Mouse (Mus musculus) limb, embryonic 13.5 days (tissue): ENCODE measurements around the gene Tpk1. TPM values are rescaled to one million over a fixed set of nuclear protein-coding genes. Genes with fewer than 3 reads are reported as not detected.

Experiments used
- ATAC-seq: fragments of 200-750 bp; cut with Nextera tagmentation; 2 replicates; pipeline ENCODE4 v1.8.0; 2017; ENCODE audit warnings: low read depth, moderate number of reproducible peaks, moderate TSS enrichment; ENCODE audit not compliant: low FRiP score
- H3K27ac ChIP-seq: fragments of 300-500 bp; sonication (generic); 2 replicates; pipeline ENCODE4 v1.5.1; 2015; ENCODE audit warnings: inconsistent platforms, mild to moderate bottlenecking, moderate library complexity
- H3K27me3 ChIP-seq: fragments of 300-500 bp; sonication (generic); 2 replicates; pipeline ENCODE4 v1.6.1; 2015; ENCODE audit warnings: mild to moderate bottlenecking, inconsistent platforms
- H3K36me3 ChIP-seq: fragments of 300-500 bp; sonication (generic); 2 replicates; pipeline ENCODE4 v1.6.1; 2015; ENCODE audit warnings: inconsistent platforms, mild to moderate bottlenecking, moderate library complexity
- H3K4me1 ChIP-seq: fragments of 300-500 bp; sonication (generic); 2 replicates; pipeline ENCODE4 v1.6.1; 2015; ENCODE audit warnings: inconsistent platforms
- H3K4me2 ChIP-seq: fragments of 300-500 bp; sonication (generic); replicated peaks from 2 replicates; pipeline ENCODE4 v1.6.1; 2015; ENCODE audit warnings: inconsistent platforms, mild to moderate bottlenecking, moderate library complexity
- H3K4me3 ChIP-seq: fragments of 300-500 bp; sonication (generic); 2 replicates; pipeline ENCODE4 v1.5.1; 2015; ENCODE audit warnings: moderate library complexity, mild to moderate bottlenecking, inconsistent platforms
- H3K9ac ChIP-seq: fragments of 300-500 bp; sonication (generic); 2 replicates; pipeline ENCODE4 v1.6.1; 2015; ENCODE audit warnings: mild to moderate bottlenecking, inconsistent platforms
- H3K9me3 ChIP-seq: fragments of 300-500 bp; sonication (generic); 2 replicates; pipeline ENCODE4 v1.6.1; 2016; ENCODE audit warnings: inconsistent platforms
- WGBS: fragments of 180-500 bp; shearing (Covaris S2); methylation state at CpG from one replicate; pipeline ENCODE4 v1.1.7; 2015; 5-methylcytosine and 5-hydroxymethylcytosine counted together
- polyA plus RNA-seq: library from polyadenylated mRNA; unstranded; fragments of >200 nt; fragmentation: Nextera tagmentation; extraction: Ambion mirVana; gene quantifications from 2 replicates; pipeline ENCODE4 v1.2.1, GENCODE M21; 2015

Tpk1 gene
- polyA plus RNA-seq, 1 experiment from 2014 or later, result 9.0 TPM

DNA sequence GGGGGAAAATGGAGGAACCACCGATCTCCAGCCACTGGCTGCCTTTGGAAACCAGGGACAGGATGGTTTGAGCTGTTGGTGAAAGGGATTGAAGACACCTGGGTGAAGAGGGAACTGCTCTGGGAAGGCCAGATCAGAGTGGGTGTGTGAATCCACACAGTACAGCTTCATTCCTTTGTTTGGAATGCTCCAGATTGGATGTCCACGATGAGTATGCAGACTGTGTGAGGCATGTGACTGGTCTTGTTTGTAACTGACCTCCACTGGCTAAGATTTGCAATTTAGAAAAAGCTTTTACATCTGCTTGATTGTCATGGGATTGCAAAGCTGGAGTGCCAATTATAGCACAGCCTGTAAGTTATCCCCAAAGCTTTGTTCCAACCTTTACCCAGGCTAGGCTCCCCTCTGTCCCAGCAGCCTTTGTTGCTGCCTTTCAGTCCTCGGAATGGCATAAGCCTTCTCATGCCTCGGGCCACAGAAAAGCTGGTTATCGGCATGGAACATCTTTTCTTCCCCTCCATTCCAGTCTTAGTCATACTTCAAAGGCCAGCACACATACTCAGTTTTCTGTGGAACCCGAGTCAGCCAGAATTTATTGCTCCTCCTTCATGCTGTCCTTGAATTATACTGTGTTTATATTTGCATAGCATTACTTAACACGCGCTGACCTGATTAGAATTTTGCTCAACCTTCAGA lies 353.0 kb downstream of the Tpk1 start:
- Histone ChIP-seq H3K9ac (no peak overlapping the region), H3K27ac (no peak overlapping the region), H3K4me1 (peaks cover 4% of the 10 kb centered on the region; the same call in 1 of the 2 replicates), H3K9me3 (no peaks in the 10 kb centered on the region), H3K4me2 (no peak overlapping the region), H3K4me3 (no peak overlapping the region), H3K27me3 (no peaks in the 10 kb centered on the region), H3K36me3 (no peaks in the 10 kb centered on the region)
- 71% methylated on average over 8 of the region's 8 CpGs for WGBS
- ATAC-seq, result peak; percentile 57; the same call in 1 of the 2 replicates

DNA sequence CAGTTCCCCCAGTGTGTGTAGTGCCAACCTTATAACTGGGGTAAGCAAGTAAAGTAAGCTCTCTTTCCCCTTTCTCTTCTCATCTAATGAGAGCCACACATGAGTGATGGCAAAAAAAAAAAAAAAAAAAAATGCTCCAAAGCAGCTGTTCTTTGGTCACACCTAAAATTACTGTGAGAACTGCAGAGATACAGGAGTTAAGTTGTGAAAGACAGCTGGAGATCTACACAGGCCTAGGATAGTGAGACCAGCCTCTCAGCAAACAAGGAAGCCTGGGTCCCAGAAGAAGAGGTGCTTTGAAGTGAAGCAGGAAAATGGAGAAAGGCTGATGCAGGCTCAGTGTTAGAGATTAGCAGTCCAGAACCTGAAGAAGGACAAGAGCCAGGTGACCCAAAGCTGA lies 353.5 kb downstream of the Tpk1 start:
- Histone ChIP-seq H3K27ac (no peak overlapping the region), H3K4me1 (peaks cover 4% of the 10 kb centered on the region; the same call in 1 of the 2 replicates)
- peak; percentile 73; the same call in 1 of the 2 replicates for ATAC-seq

DNA sequence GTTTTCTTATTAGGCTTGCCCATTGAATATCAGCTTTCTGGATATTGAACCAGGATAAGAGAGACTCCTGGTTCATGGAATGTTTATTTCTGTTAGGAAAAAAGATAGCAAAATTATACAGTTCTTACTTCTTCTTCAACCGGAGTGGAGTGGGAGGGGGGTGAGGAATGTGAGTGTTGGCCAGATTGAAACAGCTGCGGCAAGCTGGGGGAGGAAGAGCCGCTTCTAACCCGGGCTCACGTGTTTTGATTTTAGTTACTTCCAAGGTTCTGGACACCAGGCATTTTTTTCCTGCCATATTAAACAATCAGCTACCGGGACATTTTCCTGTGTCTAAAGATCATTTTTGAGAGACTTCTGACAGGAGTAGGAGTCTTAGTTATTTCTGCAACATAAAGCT lies 356.0 kb downstream of the Tpk1 start:
- no peaks in the 10 kb centered on the region for H3K36me3 ChIP-seq
- no peaks in the 10 kb centered on the region for H3K27me3 ChIP-seq
- H3K4me2 ChIP-seq, result no peak overlapping the region
- WGBS, result 57% methylated on average over 6 of the region's 6 CpGs
- no peaks in the 10 kb centered on the region for H3K9me3 ChIP-seq
- no peak overlapping the region for H3K27ac ChIP-seq
- no peak for ATAC-seq
- H3K4me1 ChIP-seq, result peaks cover 4% of the 10 kb centered on the region; the same call in 1 of the 2 replicates
- H3K9ac ChIP-seq, result no peak overlapping the region
- no peak overlapping the region for H3K4me3 ChIP-seq

More for the DNA sequence above, 353.5 kb downstream of the Tpk1 start:
- no peaks in the 10 kb centered on the region for H3K27me3 ChIP-seq
- no peaks in the 10 kb centered on the region for H3K9me3 ChIP-seq
- H3K36me3 ChIP-seq, result no peaks in the 10 kb centered on the region
- H3K9ac ChIP-seq, result no peak overlapping the region
- no peak overlapping the region for H3K4me2 ChIP-seq
- H3K4me3 ChIP-seq, result no peak overlapping the region

DNA sequence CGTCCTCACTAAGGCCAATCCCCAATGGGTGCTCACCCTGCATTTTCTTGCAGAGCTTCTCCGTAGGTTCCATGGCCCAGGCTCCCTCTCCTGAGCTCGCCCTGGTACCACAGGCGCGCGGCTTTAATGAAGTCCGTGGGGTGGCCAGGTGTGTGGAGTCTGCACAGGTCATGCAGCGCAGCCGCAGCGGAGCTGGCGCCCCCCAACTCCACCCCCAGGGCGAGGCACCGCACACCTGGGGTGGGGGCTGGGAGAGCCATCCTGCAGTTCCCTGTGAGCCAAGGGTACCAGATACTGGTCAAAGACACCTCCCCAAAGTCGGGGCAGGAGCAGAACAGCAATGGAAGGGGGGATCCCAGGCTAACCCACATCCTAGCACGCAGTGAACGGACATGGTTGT lies 356.6 kb downstream of the Tpk1 start, which contains the start of gene Nobox:
Gene Nobox (minus strand): TSS at position 101 of the 400 bp plus-strand sequence.
- 65% methylated on average over 16 of the region's 16 CpGs for WGBS
- Histone ChIP-seq H3K4me1 (peaks cover 4% of the 10 kb centered on the region; the same call in 1 of the 2 replicates), H3K27ac (no peak within 1 kb of the TSS), H3K4me3 (no peak within 1 kb of the TSS), H3K27me3 (no peaks in the 10 kb centered on the region), H3K9me3 (no peaks in the 10 kb centered on the region), H3K9ac (no peak within 1 kb of the TSS), H3K36me3 (no peaks in the 10 kb centered on the region), H3K4me2 (no peak within 1 kb of the TSS)
- ATAC-seq, result no peak

DNA sequence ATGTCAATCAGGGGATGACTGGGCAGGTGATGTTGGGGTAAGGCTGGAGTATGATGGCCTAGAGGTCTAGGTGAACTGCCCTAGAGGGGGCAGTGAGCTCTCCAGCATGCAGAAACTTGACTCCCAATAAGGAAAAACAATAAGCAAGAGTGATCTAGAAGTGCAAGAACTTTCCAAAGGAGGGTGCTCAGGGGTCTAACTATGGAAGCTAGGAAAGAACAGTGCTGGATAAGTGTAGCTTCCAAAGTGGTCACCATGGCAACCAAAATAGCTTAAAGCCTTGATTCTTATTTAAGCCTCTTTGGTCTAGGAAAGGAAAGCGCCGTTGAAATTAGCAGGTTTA lies 368.6 kb downstream of the Tpk1 start:
- Histone ChIP-seq H3K9ac (no peak overlapping the region), H3K27me3 (no peaks in the 10 kb centered on the region), H3K4me1 (no peaks in the 10 kb centered on the region; the same call in 1 of the 2 replicates), H3K4me3 (no peak overlapping the region), H3K9me3 (no peaks in the 10 kb centered on the region), H3K4me2 (no peak overlapping the region), H3K36me3 (no peaks in the 10 kb centered on the region), H3K27ac (no peak overlapping the region)
- no peak for ATAC-seq
- WGBS, result 45% methylated on average over 2 of the region's 2 CpGs

DNA sequence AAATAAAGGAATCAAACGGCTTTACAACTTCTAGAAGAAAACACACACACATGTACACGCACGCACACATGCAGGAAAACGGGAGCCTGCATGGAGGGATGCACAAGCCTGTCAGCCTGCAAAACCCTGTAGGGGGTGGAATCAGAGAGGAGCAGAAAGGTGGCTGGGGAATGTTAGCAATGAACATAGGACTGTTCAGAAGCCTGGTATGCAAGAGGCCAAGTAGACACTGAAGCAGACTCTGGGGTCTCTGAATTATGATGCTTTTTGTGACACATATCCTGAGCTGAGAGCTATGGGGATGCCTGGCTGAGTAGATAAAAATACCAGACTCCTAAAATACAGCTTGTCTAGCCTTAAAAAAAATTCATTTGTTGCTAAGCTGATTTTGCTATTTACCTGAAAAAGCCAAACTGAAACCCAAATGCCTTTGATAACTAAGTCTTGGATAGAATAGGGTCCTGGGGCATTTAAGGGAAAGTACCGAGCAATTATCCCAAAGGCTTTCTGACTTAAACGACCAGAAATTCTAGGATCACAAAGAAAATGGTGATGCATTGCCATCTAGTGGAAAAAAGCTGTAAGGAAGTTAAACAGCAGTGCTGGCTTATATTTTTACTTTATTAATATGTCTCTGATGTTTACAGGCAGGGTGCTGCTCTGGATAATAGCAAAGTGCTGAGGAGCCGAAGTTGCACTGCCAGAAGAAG lies 369.1 kb downstream of the Tpk1 start:
- Histone ChIP-seq H3K9ac (no peak overlapping the region), H3K4me3 (no peak overlapping the region), H3K27me3 (no peaks in the 10 kb centered on the region), H3K36me3 (no peaks in the 10 kb centered on the region), H3K9me3 (no peaks in the 10 kb centered on the region), H3K4me2 (no peak overlapping the region), H3K27ac (no peak overlapping the region), H3K4me1 (no peaks in the 10 kb centered on the region; the same call in 1 of the 2 replicates)
- WGBS, result 45% methylated on average over 7 of the region's 7 CpGs
- no peak for ATAC-seq

DNA sequence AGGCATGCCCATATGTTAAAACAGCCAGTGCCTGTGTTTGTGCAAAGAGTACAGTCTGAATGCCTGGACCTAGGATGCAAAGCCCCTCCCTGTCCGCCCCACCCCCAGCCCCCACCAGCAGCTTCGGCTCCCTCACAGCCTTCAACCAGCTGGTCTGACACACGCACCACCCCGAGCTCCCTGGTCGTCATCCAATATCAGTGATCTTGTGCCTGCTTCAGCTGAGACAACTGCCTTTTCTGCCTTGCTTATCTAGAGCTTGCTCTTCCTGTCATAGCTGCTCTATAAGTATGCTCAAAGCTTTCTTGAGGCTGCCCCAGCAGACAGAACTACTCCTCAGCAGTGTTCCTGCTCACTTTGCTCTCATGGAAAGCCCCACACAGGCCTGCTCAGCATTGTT lies 370.2 kb downstream of the Tpk1 start:
- Histone ChIP-seq H3K9me3 (no peaks in the 10 kb centered on the region), H3K4me1 (no peaks in the 10 kb centered on the region; the same call in 1 of the 2 replicates), H3K27ac (no peak overlapping the region), H3K36me3 (no peaks in the 10 kb centered on the region), H3K4me2 (no peak overlapping the region), H3K27me3 (no peaks in the 10 kb centered on the region), H3K9ac (no peak overlapping the region), H3K4me3 (no peak overlapping the region)
- no peak for ATAC-seq
- 41% methylated on average over 5 of the region's 5 CpGs for WGBS
